Mouse (Mus musculus): Measurements from ENCODE around the gene Pigp. TPM values are rescaled to one million over a fixed set of nuclear protein-coding genes. Genes with fewer than 3 reads are reported as not detected.
"Not testable (repeated sequence)": the region's sequence is repeated elsewhere in the genome, so short reads cannot be mapped to it uniquely, and the experiment has no call there.

The Pigp gene
- total RNA-seq, 2 experiments from 2014 or later, result 77.1 to 80.5 TPM

GRCm38 (mm10) chr16:94360578-94361350, 10.9 kb downstream of the Pigp start:
- intact Hi-C loops (cut with DNase I), result no loop called here
- no peak for DNase-seq

- DNase-seq, result no peak
- intact Hi-C loops (cut with DNase I), result no loop called here
Observed at GRCm38 (mm10) chr16:94358091-94358490, 13.6 kb downstream of the Pigp start.

GRCm38 (mm10) chr16:94356776-94357494, 14.7 kb downstream of the Pigp start:
- no peak for DNase-seq
- intact Hi-C loops (cut with DNase I), result no loop called here

GRCm38 (mm10) chr16:94356046-94356445, 15.6 kb downstream of the Pigp start:
- no peak for DNase-seq
- intact Hi-C loops (cut with DNase I), result no loop called here

DNA sequence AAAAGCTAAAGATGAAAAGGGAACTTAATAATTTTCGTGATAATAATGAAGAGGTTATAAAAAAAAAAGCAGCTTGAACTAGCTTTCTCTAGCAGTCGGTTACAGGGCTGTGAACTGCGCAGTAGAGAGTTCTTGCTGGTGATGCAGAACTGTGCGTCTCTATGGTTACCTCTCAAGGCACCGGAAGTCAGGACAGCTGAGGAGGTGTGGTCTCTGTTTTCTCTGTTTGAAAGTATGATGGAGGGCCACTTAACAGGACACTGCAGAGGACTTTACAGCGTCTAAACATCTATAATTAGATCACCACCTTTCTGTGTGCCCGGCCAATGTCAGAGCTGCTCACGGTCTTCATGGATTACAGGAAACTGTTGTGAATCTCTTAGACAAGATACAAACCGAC, 17.2 kb downstream of the Pigp start:
- peak; percentile 29 to 44 for DNase-seq
- intact Hi-C loops (cut with DNase I), result no loop called here

- intact Hi-C loops (cut with DNase I), result no loop called here
- DNase-seq, result no peak
Observed at GRCm38 (mm10) chr16:94350287-94350677, 21.4 kb downstream of the Pigp start.

DNA sequence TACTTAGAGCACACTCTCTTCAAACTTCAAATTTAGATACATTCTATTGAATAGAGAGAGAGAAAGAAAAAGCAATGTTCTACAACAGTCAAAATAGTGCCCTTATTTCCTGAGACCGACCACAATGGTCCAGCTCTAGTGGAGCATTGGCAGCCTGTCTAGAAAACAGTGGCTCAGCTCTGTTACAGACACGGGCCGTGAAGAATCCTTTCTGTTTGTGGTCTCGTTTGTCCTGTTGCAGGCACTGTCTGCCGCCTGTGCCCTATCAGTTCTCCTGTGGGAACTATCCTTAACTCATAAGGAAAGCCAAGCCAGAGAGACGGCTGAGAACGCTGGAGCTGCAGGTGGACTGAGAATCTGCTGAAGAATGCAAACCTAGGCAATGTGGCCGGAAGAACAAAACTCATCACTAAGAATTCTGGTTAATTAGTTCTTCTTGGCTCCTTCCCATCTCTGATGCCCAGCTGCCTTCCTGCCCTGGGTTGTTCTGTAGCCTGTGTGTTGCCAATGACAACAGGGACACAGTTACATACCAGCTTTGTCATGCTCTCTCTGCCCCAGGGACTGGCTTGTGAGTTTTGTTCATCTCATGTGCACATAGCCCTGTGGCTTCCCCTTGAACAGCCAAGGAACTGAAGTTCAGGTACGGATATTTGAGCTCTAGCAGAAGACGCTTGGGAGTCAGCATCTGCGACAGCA, 21.9 kb downstream of the Pigp start:
- DNase-seq, result no peak
- intact Hi-C loops (cut with DNase I), result no loop called here

- DNase-seq, result no peak
- intact Hi-C loops (cut with DNase I), result no loop called here
Observed at GRCm38 (mm10) chr16:94348779-94349178, 22.9 kb downstream of the Pigp start.

- no peak for DNase-seq
- intact Hi-C loops (cut with DNase I), result no loop called here
Observed at GRCm38 (mm10) chr16:94347080-94347731, 24.4 kb downstream of the Pigp start.

- intact Hi-C loops (cut with DNase I), result no loop called here
- DNase-seq, result no peak
Observed at GRCm38 (mm10) chr16:94345733-94346132, 25.9 kb downstream of the Pigp start.

DNA sequence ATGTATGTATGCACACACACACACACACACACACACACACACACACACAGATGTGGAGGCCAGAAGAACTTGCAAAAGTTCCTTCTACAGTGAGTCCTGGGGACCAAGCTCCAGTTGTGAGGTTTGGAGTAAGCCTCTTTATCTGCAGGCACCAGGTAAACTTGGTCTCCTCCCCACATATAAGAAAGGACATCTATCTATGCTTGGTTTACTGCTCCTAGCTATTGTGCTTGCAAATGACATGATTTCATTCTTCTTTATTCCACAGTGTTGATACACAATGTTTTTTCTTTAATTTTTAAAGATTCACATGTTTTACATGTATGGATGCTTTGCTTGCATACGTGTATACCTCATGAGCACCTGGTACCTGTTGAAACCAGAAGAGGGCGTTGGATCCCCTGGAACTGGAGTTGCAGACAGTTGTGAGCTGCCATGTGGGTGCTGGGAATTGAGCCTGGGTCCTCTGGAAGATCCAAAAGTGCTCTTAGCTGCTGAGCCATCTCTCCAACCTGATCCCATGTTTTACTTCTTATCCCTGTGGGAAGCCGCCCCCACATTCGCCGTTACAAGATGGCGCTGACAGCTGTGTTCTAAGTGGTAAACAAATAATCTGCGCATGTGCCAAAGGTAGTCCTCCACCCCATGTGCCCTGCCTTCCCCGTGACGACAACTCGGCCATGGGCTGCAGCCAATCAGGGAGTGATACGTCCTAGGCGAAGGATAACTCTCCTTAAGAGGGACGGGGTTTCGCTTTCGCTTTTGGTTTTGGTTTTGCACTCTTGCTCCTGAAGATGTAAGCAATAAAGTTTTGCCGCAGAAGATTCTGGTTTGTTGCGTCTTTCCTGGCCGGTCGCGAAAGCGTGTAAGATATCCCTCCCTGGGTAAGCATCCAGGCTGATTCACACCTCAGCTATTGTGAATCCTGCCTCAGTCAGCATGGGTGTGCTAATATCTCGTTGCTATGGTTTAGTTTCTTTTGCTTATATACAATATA, 32.2 kb downstream of the Pigp start:
- not testable (repeated sequence) for DNase-seq

GRCm38 (mm10) chr16:94335656-94336055, 36.0 kb downstream of the Pigp start:
- intact Hi-C loops (cut with DNase I), result no loop called here
- no peak for DNase-seq

More for the DNA sequence above, 32.2 kb downstream of the Pigp start:
- intact Hi-C loops (cut with DNase I), result not testable (repeated sequence)

GRCm38 (mm10) chr16:94331886-94332252, 39.8 kb downstream of the Pigp start:
- intact Hi-C loops (cut with DNase I), result loop anchor here (1.0 kb wide), 1 partner anchor 63 kb away; no protein-coding TSS in a partner anchor
- peak; percentile 53 to 72 for DNase-seq

DNA sequence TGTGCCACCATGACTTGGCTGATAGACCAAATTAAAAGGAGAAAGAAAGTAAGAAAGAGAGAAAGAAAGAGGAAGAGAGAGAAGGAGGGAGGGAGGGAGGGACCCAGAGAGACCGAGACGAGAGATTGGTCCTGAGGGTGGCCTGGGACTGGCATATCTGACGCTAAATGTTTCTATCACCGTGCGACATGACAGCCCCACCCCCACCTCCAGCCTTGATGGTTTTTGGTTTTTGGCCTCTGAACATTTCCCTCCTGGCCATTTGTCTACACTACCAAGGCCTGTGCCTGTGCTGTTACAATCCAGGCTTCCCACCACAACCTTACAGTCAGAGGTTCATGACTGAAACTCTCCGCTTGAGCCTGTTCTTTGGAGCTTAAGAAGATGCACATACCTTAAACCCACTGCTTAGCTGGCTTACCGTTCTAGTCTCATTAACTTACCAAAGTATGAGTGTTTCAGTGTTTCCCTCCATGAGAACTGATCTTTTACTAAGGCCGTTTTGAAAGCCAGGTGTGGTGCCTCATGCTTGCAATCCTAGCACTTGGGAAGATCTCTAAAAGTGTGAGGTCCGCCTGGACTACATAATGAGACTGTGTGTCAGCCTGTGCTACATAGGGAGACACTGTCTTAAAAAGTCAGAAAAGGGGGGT, 40.3 kb downstream of the Pigp start:
- intact Hi-C loops (cut with DNase I), result no loop called here

DNA sequence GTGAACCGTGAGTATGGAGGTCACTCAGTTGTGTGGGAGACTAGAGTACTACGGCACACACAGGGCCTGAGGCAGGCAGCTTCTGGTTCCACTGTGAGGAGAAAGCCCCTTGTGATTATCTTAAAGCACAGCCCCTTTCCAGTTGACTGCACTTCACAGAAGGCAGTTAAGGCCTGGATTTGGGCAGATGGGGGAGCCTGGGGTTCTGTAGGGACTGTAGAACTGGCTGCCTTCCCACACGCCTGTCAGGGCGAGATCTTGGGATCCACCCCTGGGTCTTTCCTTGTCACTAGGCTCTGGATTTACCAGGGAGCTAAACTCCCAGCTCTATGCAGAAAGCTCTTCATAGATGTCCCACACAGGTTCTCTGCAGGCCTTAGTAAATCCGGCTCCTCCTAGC, 41.2 kb downstream of the Pigp start:
- DNase-seq, result no peak
- intact Hi-C loops (cut with DNase I), result no loop called here

More for the DNA sequence above, 40.3 kb downstream of the Pigp start:
- DNase-seq, result no peak

GRCm38 (mm10) chr16:94328881-94329867, 42.5 kb downstream of the Pigp start:
- intact Hi-C loops (cut with DNase I), result no loop called here
- no peak for DNase-seq

GRCm38 (mm10) chr16:94327781-94328711, 43.6 kb downstream of the Pigp start, which contains the start of gene Ripply3:
Ripply3 (plus strand) TSS chr16:94328420.
- intact Hi-C loops (cut with DNase I), result no loop called here
- peak; percentile 68 to 73 for DNase-seq
